Mouse (Mus musculus) hindbrain, postnatal 0 days (tissue): ENCODE measurements around the gene 2010111I01Rik. TPM values are rescaled to one million over a fixed set of nuclear protein-coding genes. Genes with fewer than 3 reads are reported as not detected.
A peak's percentile ranks its signal among the peaks of the same experiment; 100 is the strongest.

Source experiments
- ATAC-seq: fragments of 200-750 bp; cut with Nextera tagmentation; 2 replicates; pipeline ENCODE4 v1.8.0; 2017; ENCODE audit warnings: mild to moderate bottlenecking, moderate TSS enrichment, moderate library complexity
- DNase-seq: peaks from one replicate; pipeline ENCODE4 v3.0.0-alpha.2; 2015; ENCODE audit warnings: low spot score
- H3K27ac ChIP-seq: fragments of 300-500 bp; sonication (generic); 2 replicates; pipeline ENCODE4 v1.5.1; 2014; ENCODE audit warnings: mild to moderate bottlenecking
- H3K27me3 ChIP-seq: fragments of 300-500 bp; sonication (generic); 2 replicates; pipeline ENCODE4 v1.6.1; 2014; ENCODE audit warnings: low read length, mixed read lengths; ENCODE audit not compliant: insufficient read depth
- H3K36me3 ChIP-seq: fragments of 300-500 bp; sonication (generic); 2 replicates; pipeline ENCODE4 v1.6.1; 2014; ENCODE audit warnings: low read length, mixed read lengths; ENCODE audit not compliant: insufficient read depth
- H3K4me1 ChIP-seq: fragments of 300-500 bp; sonication (generic); 2 replicates; pipeline ENCODE4 v1.6.1; 2014; ENCODE audit warnings: antibody characterized with exemption, low read length, mixed read lengths; ENCODE audit not compliant: insufficient read depth
- H3K4me2 ChIP-seq: fragments of 300-500 bp; sonication (generic); 2 replicates; pipeline ENCODE4 v1.6.1; 2014; ENCODE audit warnings: low read depth, mild to moderate bottlenecking, low read length, moderate library complexity, mixed read lengths
- H3K4me3 ChIP-seq: fragments of 300-500 bp; sonication (generic); 2 replicates; pipeline ENCODE4 v1.5.1; 2014; ENCODE audit warnings: low read length
- H3K9ac ChIP-seq: fragments of 300-500 bp; sonication (generic); replicated peaks from 2 replicates; pipeline ENCODE4 v1.6.1; 2014; ENCODE audit warnings: mild to moderate bottlenecking, low read length, moderate library complexity, mixed read lengths
- H3K9me3 ChIP-seq: fragments of 300-500 bp; sonication (generic); 2 replicates; pipeline ENCODE4 v1.6.1; 2016; ENCODE audit warnings: low read length, mixed read lengths
- CTCF ChIP-seq: IDR thresholded peaks from 2 replicates; pipeline ENCODE4 v1.5.1; 2016; ENCODE audit warnings: antibody characterized with exemption, control low read depth, low read depth
- WGBS: fragments of 180-500 bp; shearing (Covaris S2); extraction: QIAGEN DNeasy Blood & Tissue Kit; methylation state at CpG from one replicate; pipeline ENCODE4 v1.1.7; 2014; 5-methylcytosine and 5-hydroxymethylcytosine counted together
- polyA plus RNA-seq: library from polyadenylated mRNA; unstranded; fragments of >200 nt; fragmentation: Nextera tagmentation; extraction: Ambion mirVana; gene quantifications from 2 replicates; pipeline ENCODE4 v1.2.1, GENCODE M21; 2015
- total RNA-seq: library from RNA; depleted of rRNA; stranded (reverse); fragments of >200 nt; gene quantifications from 2 replicates; pipeline ENCODE4 v1.2.3, GENCODE M21; 2014

Gene 2010111I01Rik
- total and polyA plus RNA-seq, 2 experiments from 2014 or later = 15.9 to 29.8 TPM

DNA sequence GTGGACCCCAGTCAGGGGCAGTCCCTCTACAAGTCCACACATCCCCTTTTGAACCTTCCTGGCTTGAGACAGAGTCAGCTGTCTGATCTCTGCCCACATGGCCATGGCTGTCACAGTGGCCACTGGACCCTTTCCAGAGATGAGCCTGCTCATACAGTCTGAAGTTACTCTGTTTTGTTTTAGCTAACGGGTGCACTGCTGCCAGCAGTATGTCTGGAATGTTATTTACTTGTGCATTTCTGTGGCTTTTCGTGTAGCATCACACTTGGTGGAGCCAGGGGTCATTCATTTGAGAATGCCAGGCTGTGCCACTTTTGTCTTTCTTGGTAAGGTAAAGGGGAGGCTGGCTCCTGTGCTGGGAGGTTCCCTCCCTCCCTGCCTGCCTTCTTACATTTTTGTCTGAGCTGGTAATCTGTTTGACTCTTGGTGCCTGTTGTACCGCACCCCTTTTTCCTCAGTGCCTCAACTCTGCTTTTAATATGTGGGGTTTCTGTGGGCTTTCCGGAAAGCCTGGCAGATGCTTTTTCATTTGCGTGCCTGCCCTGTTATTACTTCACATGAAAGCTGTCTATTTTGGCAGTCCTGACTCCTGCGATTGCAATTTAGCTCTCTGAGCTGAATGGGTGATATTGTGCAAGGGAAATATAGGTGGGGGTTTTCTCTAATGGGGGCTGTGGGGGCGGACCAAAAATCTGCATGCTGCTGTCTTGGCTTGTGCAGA is 190.3 kb downstream of the 2010111I01Rik start:
- H3K36me3 ChIP-seq = no peaks in the 10 kb centered on the region
- H3K4me1 ChIP-seq = no peaks in the 10 kb centered on the region
- ATAC-seq = 0 out of 2 replicates have a peak, but pooled peaks have one; percentile 32
- no peak overlapping the region for H3K27ac ChIP-seq
- no peaks in the 10 kb centered on the region for H3K27me3 ChIP-seq
- H3K9ac ChIP-seq = no peak overlapping the region
- H3K4me3 ChIP-seq = no peak overlapping the region
- no peaks in the 10 kb centered on the region for H3K9me3 ChIP-seq
- 44% methylated on average over 7 of the region's 7 CpGs for WGBS
- H3K4me2 ChIP-seq = no peak overlapping the region
- TF ChIP-seq CTCF = no peak
- DNase-seq = peak; percentile 24

DNA sequence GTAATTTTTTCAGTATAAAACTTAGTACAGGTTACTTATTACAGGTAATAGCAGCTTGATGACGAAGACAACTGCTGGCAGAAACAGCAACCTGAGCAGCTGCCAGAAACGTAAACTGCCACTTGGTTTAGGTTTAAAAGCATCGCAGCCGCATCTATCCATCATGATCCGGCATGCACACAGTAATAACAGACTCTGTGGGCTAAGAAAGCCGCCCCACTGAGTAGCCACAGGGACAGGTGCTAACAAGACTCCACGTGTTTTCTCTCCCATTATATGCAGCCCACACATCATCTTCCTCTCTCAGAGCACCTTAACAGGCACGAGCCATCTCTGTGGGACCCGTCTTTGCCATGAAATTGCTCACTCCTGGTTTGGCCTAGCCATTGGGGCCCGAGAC is 191.6 kb downstream of the 2010111I01Rik start:
- Histone ChIP-seq H3K9me3 (no peaks in the 10 kb centered on the region), H3K4me1 (no peaks in the 10 kb centered on the region), H3K36me3 (no peaks in the 10 kb centered on the region), H3K4me3 (no peak overlapping the region), H3K9ac (no peak overlapping the region), H3K4me2 (no peak overlapping the region), H3K27ac (no peak overlapping the region), H3K27me3 (no peaks in the 10 kb centered on the region)
- DNase-seq (no peak), ATAC-seq (no peak)
- no peak for TF ChIP-seq CTCF
- 71% methylated on average over 10 of the region's 10 CpGs for WGBS

DNA sequence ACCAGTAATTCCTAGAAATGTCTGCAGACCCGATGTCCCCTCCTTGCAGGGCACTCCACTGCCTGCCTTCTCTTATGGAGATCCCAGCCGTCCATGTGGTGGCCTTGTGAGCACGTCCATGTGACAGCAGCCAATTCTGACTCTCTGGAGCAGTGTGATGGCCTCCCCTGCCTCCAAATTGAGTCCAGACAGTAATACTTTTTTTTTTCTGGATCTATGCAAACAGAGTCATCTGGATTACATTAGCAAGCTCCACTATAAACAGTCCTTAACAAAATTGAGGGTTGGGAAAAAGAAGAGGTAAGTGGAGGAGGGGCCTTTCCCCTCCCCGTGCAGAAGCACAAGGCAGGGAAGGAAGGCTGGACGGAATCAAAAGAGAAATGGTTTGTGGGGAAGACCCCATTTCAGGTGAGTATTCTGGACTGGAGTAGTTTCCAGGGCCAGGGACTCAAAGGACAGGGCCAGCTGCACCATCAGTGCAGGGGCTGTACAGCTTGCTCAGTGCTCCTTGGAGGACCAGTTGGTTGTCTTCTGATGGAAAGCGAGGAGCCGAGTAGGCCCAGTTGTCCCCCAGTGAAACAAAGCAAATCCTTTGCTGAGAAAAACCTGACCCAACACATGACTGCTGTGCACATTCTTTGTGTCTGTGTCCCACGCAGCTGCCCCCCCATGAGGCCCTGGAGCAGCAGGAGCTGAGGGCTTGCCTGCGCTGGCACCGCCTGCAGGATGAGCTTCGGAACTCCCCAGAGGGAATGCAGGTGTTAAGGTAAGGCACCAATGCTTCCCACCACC is 205.8 kb downstream of the 2010111I01Rik start:
- no peak overlapping the region; the same call in 1 of the 2 replicates for H3K27ac ChIP-seq
- no peaks in the 10 kb centered on the region for H3K36me3 ChIP-seq
- H3K9me3 ChIP-seq = no peaks in the 10 kb centered on the region
- no peak overlapping the region for H3K9ac ChIP-seq
- 66% methylated on average over 11 of the region's 11 CpGs for WGBS
- H3K27me3 ChIP-seq = no peaks in the 10 kb centered on the region
- no peak for TF ChIP-seq CTCF
- DNase-seq (no peak), ATAC-seq (no peak)
- no peaks in the 10 kb centered on the region for H3K4me1 ChIP-seq
- no peak overlapping the region for H3K4me2 ChIP-seq
- no peak overlapping the region for H3K4me3 ChIP-seq

DNA sequence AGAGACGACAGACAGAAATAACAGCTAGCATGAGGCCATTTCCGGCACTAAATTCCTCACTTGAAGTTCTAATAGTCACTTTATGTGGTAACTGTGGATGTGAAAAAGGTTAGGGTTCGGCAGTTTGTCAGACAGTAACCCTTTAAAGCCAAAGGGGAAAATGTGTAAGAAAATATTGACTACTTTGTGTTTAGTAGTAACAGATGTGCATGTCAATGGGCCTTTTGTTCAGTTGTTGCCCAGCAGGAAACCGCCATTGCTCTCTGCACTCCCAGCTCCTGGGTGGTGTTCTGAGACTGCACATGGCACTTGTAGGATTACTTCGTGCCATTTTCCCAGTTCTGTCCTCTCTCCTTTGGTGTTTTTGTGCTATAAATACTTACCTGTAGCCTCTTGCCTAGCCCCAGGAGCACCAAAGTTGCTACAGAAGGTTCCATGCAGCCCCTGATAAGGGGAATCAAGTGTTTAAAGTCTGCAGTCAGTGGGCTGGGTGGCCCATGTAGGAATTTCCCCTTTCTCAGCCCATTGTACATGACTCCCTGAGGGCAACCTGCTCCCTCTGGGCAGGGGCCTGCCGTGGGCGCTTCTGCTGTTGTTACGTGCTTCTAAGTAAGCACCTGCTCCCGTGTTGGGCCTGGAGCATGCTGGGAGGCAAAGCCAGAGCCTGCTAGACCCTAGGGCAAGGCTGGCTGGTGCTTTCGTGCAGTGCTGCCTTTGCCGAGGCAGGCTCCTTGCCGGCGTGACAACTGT is 206.8 kb downstream of the 2010111I01Rik start:
- Histone ChIP-seq H3K27ac (no peak overlapping the region), H3K4me3 (no peak overlapping the region), H3K27me3 (no peaks in the 10 kb centered on the region), H3K36me3 (no peaks in the 10 kb centered on the region), H3K4me2 (no peak overlapping the region), H3K9me3 (no peaks in the 10 kb centered on the region), H3K9ac (no peak overlapping the region), H3K4me1 (no peaks in the 10 kb centered on the region)
- WGBS = 26% methylated on average over 13 of the region's 13 CpGs
- DNase-seq = no peak
- ATAC-seq = peak; percentile 32; the same call in 1 of the 2 replicates
- TF ChIP-seq CTCF = no peak

DNA sequence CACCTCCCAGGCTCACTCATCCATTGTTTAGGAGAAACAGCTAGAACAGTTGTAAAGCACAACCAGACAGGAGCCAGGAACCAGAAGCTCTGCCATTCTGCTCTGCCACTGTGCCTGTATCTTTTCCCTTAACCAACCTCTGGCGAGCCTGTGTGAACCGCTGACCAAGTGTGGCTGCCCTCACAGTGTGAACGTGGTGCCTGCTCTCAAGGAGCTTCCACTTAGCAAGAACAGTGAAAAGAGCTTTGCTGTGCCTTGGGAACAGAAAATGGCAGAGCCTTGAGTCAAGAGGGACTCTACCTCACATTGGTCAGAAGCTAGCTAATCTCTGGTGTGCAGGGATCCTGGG is 207.4 kb downstream of the 2010111I01Rik start:
- H3K4me3 ChIP-seq = no peak overlapping the region
- TF ChIP-seq CTCF = no peak
- H3K27me3 ChIP-seq = no peaks in the 10 kb centered on the region
- H3K27ac ChIP-seq = no peak overlapping the region
- no peaks in the 10 kb centered on the region for H3K9me3 ChIP-seq
- no peaks in the 10 kb centered on the region for H3K36me3 ChIP-seq
- WGBS = 79% methylated on average over 3 of the region's 3 CpGs
- H3K9ac ChIP-seq = no peak overlapping the region
- no peaks in the 10 kb centered on the region for H3K4me1 ChIP-seq
- DNase-seq = no peak
- 0 out of 2 replicates have a peak, but pooled peaks have one; percentile 5 for ATAC-seq
- H3K4me2 ChIP-seq = no peak overlapping the region

DNA sequence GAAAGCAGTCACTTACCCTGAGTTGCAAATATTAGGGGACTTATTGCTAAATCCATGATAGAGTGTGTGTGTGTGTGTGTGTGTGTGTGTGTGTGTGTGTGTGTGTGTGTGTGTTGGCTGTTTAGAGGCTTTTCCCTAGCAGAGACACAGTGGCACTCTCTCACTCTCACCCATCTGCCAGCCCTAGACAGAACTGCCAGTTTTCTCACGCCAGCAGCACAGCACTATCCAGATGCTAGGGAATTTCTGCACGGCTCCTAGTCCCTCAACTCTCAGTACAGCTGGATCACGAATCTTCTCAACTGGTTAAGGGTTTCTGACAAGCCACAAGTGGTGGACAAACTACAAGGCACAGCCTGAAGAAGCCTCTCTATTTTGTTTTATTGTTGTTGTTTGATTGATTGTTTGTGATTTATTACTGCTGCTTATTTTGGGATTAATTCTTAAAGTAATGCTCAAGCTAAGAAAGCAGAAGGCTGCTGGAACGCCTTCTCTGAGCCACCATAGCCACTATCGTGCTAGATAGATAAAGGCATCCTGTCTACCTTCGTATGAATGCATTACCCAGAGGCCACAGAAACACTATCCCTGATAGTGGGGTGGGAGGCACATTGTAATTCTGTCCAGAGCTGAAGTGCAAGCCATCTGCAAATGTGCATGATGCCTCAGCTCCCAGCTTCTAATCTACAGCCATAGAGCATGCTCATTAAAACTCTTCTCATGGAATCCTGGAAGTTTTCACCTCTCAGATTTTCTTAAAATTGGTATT is 209.7 kb downstream of the 2010111I01Rik start:
- DNase-seq (no peak), ATAC-seq (no peak)
- TF ChIP-seq CTCF = no peak
- Histone ChIP-seq H3K9me3 (no peaks in the 10 kb centered on the region), H3K36me3 (no peaks in the 10 kb centered on the region), H3K4me3 (no peak overlapping the region), H3K4me2 (no peak overlapping the region), H3K9ac (no peak overlapping the region), H3K4me1 (no peaks in the 10 kb centered on the region), H3K27me3 (no peaks in the 10 kb centered on the region), H3K27ac (no peak overlapping the region)
- 70% methylated on average over 6 of the region's 6 CpGs for WGBS
